Mouse (Mus musculus) ovary, postnatal 36 days (tissue): ENCODE results near the gene Lrrn2.

ENCODE experiments used
- DNase-seq: peaks from one replicate; pipeline ENCODE4 v3.0.0; 2022; ENCODE audit warnings: low spot score, mixed read lengths

Lrrn2 gene

DNA sequence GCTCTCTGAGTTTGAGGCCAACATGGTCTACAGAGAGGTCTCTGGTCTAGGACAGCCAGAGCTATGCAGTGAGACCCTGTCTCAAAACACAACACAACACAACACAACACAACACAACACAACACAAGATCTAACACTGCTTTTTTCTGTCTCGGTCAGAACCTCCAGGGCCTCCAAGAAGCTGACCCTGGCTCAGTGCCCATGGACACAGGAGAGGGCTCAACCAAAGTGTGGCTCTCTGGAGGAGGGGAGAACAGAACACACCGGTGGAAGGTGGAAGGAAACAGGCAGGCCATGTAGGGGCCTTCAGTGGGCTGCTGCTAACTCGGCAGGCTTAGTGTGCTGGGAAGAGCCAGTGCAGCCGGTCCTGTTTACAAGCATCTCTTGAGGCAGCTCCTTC lies 5.6 kb downstream of the Lrrn2 start:
- DNase-seq: peak; percentile 24

GRCm38 (mm10) chr1:132886626-132887025 lies 6.6 kb downstream of the Lrrn2 start:
- no peak for DNase-seq

DNA sequence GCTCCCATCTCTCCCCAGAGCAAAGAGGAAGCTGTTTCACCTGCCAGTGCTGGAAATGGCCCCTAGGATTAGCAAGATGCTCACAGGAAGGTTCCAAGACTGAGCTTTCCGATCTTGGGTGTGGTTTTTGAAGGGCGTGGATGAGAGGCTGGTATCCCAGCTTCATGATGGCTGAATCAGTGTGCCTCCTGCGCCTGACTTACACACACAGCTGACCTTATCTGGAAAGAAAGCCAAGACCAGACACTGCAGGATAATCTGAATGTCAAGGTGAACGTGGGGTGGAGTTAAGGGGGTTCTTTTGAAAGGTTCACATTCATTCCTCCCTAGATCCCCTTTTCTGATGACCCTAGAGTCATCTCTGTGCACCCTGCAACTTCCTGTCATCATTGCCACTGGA lies 8.7 kb downstream of the Lrrn2 start:
- DNase-seq: no peak

DNA sequence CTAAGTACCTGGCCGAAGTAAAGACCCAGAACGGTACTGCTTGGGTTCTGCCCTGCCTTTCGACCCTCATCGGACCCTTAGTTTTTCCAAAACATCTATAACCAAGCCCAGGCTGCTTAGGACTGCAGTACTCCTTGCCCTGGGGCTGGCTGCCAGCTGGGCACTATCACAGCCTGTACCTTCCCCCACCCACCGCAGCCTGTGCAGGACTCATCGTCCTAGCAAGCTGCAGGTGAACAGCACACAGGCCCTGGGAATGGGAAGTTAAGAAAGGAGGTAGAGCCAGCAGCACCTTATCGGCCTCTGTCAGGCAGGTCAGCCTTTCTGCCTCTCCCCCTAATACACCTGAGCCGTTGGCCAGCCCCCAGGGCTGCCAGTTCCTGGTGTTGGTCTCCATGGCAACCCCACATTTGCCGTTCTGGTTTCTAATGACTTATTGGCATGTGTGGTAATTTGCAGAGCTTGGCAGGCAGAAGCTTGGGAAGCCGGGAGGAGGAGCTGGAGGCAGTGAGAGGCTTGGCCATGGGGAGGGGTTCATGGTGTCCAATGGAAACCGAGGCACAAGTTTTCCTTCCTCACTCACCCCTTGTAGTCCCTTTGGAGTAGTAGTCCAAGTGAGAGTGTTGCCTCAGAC lies 10.2 kb downstream of the Lrrn2 start:
- no peak for DNase-seq

GRCm38 (mm10) chr1:132892065-132892464 lies 12.0 kb downstream of the Lrrn2 start:
- no peak for DNase-seq

- peak; percentile 13 for DNase-seq
Observed at GRCm38 (mm10) chr1:132893311-132894077, 13.4 kb downstream of the Lrrn2 start.

- DNase-seq: no peak
Observed at GRCm38 (mm10) chr1:132899029-132899428, 19.0 kb downstream of the Lrrn2 start.

GRCm38 (mm10) chr1:132899626-132900025 lies 19.6 kb downstream of the Lrrn2 start:
- no peak for DNase-seq

GRCm38 (mm10) chr1:132900945-132901344 lies 20.9 kb downstream of the Lrrn2 start:
- no peak for DNase-seq

DNA sequence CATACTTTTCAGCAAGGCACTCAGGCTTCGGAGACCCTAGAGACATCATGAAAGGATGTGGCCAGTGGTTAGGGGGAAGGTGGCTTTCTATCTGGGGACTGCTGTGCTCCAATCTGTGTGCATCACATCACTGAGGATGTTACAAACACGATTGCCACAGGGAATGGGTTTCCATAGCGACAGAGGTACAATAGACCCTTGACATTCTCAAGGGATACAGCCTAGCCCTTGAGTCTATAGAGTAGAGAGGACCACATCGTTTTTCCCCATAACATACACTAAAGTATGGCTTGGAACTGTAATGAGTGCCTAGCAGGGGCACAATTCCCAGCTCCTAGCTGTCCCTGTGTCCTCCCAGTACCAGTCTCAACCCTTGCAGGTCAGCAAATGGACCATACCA lies 23.4 kb downstream of the Lrrn2 start:
- no peak for DNase-seq

GRCm38 (mm10) chr1:132909090-132909489 lies 29.0 kb downstream of the Lrrn2 start:
- DNase-seq: no peak

- DNase-seq: no peak
Observed at GRCm38 (mm10) chr1:132909951-132910350, 29.9 kb downstream of the Lrrn2 start.

DNA sequence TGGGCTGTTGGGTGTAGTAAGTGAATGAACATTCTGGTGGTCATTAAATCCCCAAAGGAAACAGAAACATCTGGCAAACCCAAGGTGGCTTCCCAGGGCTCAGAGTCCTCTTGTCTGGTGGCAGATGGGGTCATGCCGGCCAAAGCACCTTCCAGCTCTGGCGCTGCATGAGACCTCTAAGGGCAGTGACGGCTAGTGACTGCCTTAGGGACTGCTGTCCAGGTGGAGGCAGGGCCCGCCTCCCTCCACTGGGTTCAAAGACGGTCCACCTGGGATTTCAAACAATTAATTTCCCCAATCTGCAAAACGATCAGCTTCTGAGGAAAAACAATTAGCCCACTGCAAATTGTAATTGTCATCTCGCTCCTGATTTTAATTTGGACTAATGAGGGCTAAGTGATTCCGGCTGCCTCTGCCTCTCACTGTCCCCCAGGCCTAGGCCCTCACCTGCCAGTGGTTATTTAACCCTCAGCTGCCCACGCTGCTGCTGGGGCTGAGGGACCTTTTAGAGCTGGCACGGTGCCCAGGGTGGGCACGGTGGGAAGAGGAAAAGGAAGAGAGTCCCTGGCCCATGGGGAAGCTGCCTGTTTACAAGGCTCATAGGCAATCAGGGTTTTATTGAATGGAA lies 30.5 kb downstream of the Lrrn2 start:
- DNase-seq: no peak

- DNase-seq: no peak
Observed at GRCm38 (mm10) chr1:132915849-132916493, 35.9 kb downstream of the Lrrn2 start.

GRCm38 (mm10) chr1:132917554-132917953 lies 37.5 kb downstream of the Lrrn2 start:
- no peak for DNase-seq

DNA sequence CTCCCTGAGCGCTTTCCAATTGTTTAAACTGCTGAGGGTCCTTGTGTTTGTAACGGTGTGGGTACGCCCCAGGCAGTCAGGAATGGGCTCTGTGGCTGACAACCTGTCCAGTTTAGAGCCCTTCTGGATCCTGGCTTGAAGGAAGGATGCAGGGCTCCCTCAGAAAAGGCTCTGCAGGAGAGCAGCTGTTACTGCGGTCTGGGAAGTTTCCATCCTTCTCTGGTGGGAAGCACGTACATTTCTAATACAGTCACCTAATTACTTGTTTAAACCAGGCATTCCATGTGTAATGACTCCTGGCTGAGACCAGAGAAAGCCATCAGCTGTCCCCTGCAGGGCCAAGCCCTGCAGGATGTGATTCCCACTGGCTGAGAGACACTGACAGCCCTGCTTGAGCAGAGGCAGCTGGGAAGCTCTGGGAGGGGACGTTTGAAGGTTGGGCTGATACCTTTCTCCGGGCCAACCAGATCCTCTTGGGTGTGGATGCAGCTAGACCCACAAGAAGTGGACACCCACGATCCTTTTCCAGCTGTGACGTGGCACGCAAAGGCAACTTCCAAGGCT lies 38.1 kb downstream of the Lrrn2 start:
- no peak for DNase-seq

- DNase-seq: no peak
Observed at GRCm38 (mm10) chr1:132919258-132919657, 39.2 kb downstream of the Lrrn2 start.

DNA sequence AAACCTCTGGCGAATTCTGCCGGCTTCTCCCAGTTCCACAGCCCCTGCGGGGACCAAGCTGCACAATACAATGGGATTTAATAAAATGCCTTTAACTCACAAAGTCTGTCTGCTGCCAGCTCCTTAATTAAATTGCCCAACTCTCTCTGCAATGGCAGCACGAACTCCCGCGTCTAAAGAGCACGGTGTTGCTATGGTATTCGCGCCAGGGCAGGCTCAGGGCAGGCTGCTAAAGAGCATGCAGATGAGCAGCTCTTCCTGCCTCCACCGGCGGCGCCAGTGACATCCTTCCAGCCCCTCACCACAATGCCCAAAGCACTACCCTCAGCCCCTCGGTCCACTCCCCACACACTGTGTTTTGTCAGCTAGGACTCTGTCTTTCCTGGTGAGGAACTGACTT lies 41.0 kb downstream of the Lrrn2 start:
- no peak for DNase-seq

DNA sequence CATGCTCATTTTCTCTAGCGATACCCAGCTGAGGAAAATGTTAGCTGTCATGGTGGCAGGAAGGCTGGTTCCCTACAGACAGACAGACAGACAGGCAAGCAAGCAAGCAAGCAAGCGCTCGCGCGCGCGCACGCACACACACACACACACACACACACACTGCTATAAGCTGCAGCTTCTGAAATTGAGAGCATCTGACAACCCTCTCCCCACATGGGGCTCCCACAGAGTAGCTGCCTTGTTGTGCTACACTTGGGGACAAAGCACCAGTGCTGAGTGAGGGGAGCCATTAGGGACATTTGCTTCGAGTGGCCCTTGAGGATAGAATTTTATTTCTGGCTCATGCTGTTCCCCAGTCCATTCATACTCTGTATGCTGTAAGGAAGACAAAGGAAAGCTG lies 42.2 kb downstream of the Lrrn2 start:
- DNase-seq: no peak

GRCm38 (mm10) chr1:132925270-132925669 lies 45.2 kb downstream of the Lrrn2 start:
- DNase-seq: no peak

- DNase-seq: no peak
Observed at GRCm38 (mm10) chr1:132928032-132928906, 48.2 kb downstream of the Lrrn2 start.

DNA sequence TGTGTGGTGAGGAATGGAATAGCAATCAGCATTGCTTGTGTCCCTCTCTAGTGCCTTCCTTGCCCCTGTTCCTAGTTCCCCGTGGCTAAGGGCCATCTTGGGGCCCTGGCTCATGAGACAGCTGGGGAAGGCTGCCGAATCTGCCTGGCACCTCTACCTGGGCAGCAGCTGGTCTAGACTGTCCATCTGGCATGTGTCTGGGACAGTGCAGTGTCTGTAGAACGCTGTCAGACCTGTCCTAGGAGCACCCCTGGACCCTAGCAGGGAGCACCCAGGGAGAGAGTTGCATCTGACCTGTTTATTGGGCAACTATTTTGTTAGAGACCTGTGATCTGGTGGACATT lies 48.8 kb downstream of the Lrrn2 start:
- DNase-seq: no peak
